Mouse (Mus musculus) NIH3T3 (cell line): ENCODE results near the gene Xylt2.
"Not testable (repeated sequence)": the region's sequence is repeated elsewhere in the genome, so short reads cannot be mapped to it uniquely, and the experiment has no call there.

ENCODE experiments used
- DNase-seq: peaks from one replicate; pipeline ENCODE4 v3.0.0-alpha.2; 2012; ENCODE audit warnings: low read depth

Gene Xylt2

DNA sequence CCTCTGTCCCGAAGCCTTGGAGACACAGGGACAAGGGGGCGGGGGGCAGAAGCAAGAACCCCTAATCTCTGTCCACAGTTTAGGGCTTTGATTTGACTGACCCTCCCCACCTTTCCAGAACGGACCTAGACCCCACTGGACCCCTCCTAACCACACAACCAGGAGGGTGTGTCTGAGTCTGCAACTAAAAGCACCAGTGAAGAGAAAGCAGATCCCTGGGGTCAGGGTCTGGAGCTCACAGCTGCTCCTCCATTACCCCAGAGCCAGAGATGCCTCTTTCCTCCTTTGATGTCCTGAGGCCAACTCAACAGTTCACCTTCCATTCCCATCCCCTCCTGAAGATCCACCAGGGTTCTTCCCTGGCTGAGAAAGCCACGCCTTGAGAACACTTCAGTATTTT is 1.0 kb downstream of the Xylt2 start:
- no peak for DNase-seq

DNA sequence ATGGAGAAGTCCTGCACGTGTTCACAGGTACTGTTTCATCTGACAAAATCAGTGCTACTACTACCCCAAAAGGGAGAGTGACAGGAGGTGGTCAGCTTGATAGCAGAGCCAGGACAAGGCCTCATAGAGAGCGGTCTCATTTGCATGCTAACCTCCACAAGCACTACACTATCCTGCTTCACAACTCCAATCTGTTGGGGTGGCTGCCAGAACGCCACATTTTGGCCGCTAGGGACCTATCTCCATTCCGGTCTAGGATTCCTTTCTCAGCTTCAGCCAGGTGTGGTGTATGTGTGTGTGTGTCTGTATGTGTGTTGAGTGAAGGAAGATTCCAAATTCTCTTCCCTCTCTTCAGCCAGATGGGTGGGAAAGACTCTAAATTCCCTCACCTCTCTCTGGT is 1.9 kb downstream of the Xylt2 start:
- no peak for DNase-seq

DNA sequence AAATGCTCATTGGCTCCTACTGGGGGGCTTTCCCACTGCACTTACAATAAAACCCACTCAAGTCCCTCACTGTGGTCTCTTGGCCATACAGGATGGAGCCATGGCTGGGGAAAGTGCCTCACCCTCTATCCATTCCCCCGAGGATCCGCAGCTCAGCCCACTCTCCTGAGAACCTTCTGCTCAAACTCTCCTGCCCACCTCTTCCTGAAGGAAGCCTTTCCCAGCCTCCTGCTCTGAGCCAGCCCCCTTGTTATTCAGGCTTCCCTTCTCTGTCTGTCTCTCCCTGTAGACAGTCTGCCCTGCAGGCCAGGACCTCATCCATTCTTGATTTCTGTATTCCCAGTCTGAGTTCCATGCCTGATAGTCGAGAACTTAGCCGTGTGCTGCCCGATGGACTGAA is 2.3 kb downstream of the Xylt2 start:
- DNase-seq = no peak

DNA sequence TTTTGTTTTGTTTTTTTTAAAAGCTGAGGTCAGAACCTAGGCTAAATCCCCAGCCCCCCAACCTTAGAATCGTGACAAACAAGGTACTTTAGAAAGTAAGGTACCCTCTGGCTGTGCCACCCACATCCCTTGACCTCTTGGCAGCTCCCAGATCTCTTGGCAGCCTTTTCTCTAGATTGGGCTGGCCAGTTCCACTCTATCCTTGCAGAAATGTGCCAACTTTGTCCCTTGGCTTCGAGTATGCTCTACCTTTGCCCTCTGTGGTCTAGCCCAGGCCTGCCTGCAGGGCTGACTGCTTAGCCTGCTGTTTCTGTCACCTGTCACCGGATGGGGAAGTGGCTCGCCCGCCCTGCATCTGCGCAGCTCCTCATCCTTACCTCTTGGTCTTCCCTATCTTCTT is 12.0 kb downstream of the Xylt2 start:
- no peak for DNase-seq

DNA sequence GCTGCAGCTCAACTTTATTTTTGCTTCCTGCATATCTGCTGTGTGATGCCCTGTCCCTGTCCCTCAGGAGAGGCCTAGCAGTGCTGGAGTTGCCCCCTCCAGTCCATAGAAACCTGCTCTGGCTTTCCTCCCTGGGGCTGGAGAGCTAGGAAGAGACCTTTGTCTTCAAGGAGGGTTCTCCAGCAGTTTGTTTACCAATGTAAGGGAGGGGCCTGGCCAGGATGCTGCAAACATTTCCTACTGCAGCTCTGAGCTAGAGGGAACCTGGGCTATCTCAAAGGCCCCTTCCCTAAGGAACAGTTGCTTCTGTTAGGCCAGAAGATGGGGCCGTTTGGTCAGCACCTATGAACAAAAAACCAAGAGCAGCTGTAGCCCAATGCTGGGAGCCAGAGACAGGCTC is 16.0 kb downstream of the Xylt2 start:
- no peak for DNase-seq

DNA sequence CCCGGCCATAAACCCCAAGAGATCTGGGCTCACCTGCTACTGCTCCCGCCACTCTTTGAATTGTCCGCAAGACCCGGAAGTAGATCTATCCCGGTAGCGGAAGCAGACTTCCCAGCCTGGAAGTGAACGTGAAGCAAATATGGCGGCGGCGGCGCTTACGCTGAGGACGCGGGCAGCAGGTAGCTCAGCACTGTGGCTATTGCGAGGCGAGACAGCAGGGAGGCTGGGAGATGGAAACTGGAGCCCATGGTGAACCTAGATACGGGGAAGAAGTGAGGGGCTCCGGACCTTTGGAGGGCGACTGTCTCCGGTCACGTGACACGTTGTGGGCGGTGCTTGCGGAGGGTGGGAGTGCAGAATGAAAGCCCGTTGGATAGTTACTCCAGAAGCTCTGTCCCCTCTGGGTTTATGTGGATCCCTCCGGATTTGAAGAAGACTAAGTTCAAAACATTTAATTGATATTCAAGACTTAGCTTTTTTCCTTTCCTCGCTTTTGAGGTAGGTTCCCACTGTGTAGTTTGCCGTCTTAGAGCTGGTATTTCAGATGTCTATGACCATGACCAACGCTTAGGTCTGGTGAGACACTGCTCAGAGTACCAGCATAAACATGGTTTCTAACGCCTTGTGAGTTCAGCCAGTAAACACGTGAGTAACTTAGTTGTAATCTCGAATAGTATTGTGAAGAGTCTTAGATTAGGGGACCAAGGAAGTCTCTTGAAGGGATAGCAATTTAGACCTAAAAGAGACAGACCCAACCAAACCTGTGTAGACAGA is 23.5 kb downstream of the Xylt2 start, which contains the start of the genes Mrpl27 and Eme1:
Gene Mrpl27, plus strand, starts transcription at position 105 of the 774 bp plus-strand sequence.
Gene Eme1, minus strand, starts transcription at position 302 of the 774 bp plus-strand sequence.
- peak; percentile 83 for DNase-seq

DNA sequence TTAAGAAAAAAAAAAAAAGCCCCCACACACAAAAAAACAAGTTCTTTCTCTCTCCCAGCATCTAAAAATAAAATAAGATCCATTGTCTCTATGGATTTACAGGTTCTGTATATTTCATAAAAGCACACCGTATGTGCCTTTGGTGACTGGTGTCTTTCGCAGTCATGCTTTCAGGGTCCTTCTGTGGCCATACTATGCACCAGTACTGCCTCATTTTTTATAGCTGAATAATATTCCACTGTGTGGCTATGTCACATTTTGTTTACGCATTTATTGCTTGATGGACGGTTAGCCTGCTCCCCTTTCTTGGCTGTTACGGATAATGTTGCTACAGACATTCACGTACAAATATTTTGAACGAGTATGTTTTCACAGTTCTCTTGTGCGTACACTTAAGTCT is 24.3 kb downstream of the Xylt2 start:
- DNase-seq = no peak

DNA sequence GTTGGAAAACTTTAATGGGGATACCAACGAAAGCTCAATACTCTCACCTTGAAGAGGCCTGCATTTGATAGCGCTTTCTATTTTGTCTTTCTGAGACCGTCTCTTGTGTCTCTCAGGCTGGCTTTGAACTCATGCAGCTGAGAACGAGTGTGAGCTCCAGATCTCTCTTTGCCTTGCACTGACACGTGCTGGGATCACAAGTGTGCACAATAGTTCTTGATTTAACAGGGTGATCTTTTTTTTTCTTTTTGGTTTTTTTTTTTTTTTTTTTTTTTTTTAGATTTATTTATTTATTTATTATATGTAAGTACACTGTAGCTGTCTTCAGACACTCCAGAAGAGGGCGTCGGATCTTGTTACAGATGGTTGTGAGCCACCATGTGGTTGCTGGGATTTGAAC is 26.1 kb downstream of the Xylt2 start:
- DNase-seq = not testable (repeated sequence)

DNA sequence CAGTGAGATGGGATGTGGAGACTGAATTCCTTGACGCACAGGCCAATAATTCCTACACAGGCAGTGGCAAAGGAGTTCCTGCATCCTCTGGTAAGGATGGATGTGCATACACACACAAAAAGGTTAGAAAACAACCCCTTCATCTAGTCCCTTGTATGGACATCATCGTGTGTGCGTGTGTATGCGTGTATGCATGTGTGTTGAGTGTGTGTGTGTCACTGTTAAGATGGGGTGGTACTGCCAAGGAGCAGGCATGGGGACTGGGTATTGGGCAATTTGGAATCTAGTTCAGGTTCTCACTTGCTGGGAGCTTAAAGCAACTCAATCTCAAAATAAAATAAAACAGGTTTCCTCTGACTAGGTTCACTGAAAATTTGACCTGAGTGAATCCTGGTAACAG is 30.9 kb downstream of the Xylt2 start:
- no peak for DNase-seq

DNA sequence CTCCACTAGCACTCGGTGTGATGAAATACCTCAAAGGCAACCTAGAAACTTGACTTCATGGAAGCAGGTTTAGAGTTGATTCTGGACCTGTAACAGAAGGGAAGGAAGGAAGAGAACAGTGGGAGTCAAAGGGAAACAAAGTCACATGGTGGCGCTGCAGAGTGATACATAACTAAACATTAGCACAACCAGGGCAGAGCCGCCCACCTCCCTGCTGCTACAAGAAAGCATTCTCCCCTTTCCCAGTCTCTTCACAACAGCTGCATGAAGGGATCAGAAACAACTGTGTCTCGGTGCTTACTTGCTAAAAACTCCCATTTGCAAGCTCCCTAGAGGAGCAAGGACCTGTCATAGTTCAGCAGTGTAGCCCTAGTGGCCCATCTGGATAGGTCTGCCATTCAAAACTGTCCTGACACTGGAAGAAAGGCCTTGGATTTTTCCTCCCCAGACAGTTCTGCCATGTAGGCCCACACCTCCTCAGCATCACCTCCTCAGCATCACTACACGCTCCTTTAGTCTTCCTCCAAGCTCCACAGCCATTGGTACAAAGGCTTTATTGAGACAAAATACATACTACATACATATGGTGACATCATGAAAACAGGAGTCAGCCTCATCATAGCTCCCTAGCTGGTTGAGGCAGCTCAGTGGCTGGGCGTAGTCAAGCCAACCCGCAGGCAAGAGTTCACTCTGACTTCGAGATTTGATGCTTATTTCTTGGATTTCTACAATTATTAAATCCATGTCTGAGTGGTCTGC is 32.7 kb downstream of the Xylt2 start:
- DNase-seq = no peak

DNA sequence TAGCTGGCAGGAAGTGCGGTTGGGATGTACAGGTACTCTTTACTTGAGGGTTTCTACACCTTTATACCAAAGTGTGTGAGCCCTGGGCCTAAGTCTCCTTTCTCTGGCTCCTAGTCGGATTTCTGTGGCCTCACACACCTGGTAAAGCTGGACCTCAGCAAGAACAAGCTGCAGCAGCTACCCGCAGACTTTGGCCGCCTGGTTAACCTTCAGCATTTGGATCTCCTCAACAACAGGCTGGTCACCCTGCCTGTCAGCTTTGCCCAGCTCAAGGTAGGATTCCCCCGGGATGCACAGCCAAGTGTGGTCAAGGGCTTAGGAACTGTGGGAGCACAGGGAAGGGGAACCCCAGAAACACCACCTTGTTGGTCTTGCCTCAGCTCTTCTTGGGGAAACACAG is 42.9 kb downstream of the Xylt2 start:
- no peak for DNase-seq

DNA sequence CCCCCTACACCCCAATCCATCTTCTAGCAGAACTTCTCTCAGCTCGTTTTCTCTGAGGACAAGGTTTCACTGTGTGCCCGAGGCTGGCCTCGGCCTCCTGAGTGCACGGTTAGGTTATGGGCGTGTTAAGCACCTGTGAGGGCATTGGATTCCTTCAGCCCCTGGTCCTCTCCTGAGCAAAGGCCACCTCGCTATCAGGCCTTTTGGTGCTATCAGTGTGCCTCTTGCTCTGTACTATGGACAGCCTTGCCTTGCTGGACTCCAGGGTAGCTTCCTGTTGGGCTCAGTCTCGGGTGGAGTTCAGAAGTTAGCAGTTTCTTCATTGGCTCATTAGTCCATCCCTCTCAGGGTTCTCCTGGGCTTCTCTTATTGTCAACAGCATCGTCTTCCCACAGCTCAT is 44.3 kb downstream of the Xylt2 start:
- DNase-seq = no peak

DNA sequence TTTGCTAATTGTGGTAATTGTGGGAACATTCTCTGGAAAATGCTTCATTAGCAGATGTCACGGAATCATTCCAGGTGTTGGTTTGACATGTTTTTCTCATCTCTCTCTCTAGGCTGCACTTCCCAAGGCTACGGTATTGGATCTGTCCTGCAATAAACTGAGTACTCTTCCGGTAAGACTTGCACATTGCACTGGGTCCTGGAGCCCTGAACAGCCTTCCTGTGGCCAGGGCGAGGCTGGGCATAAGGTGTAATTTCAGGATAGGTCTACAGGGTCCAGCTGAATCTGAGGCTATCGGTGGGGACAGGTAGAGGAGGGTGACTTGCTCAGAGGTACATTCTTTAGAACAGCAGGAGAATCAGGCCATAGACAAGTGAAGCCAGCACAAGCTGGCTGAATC is 45.3 kb downstream of the Xylt2 start:
- DNase-seq = no peak

DNA sequence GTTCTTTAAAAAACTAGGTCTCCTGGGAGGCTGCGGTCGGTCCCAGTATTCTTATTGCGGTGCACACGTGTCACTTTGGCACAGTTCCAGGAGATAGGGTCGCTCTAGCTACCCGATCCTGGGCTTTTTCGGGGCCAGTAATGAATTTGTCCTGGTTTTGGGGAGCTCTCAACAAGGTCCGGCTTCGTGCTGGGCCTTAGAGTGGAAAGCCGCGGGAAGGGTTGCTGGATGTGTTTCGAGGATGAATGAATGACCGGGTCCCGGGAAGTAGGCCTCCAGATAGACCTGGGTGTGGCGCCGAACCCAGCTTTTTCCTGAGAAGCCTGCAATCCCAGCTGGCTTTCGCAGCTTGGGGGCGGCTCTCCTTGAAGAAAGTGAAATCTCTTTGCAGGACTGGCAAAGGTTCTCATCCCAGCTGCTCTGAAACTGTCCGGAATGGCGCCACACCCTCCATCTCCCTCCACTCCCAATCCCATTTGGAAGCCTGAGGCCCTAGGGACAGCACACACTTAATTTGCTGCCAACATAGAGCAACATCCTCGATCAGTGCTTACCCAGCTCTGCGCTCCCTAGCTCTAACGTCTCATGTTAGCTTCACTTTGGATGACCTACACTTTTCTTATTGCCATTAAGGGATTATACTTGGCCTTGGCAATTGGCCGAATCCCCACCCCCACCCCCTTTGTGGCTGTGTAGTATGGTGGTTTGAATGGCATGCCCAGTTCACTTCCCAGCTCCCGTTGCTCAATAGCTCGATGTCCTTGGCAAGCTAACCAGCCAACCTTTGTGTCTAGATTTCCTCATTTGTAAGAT is 46.9 kb downstream of the Xylt2 start:
- peak; percentile 74 for DNase-seq

DNA sequence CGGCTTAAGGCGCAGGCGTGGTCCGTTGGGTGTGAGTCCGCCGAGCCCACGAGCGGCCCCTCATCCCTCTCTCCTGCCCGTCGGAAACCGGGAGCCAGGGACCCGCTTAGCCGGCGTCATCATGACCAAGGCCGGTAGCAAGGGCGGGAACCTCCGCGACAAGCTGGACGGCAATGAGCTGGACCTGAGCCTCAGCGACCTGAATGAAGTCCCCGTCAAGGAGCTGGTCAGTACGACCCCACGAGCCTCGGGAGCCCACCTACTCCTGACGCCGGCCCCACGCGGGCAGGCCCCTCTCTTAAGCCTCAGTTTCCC is 47.5 kb downstream of the Xylt2 start:
- no peak for DNase-seq

DNA sequence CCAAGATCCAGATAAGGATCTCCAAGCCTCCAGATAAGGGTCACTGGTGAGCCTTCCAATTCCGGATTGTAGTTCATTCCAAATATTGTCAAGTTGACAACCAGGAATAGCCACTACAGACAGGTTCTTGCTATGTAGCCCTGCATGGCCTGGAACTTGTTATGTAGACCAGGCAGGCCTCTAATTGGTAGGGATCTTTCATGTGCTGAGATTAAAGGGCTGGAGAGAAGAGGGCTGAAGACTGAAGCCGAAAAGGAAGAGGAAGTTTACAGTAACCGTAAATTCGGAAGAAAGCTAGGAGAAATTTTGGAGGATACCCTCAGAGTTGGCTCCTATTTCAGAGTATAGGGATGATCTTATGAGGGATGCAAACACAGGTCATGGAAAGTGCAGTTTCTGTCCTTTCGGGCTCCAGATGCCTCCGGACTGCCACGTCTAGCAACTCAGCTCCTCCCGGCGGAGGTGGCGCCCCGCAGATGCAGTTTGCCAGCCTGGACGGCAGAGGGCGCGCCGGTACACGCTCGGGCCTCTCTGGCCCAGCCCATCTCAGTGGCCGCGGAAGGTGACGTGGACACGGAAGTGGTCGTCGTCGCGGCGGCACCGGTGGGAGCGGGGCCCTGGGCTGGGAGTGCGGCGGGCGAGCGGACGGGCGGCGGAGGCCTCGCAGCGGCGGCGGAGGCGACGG is 48.0 kb downstream of the Xylt2 start, which contains the start of gene Lrrc59:
Gene Lrrc59, plus strand, starts transcription at position 569 of the 685 bp plus-strand sequence.
- peak; percentile 97 for DNase-seq

DNA sequence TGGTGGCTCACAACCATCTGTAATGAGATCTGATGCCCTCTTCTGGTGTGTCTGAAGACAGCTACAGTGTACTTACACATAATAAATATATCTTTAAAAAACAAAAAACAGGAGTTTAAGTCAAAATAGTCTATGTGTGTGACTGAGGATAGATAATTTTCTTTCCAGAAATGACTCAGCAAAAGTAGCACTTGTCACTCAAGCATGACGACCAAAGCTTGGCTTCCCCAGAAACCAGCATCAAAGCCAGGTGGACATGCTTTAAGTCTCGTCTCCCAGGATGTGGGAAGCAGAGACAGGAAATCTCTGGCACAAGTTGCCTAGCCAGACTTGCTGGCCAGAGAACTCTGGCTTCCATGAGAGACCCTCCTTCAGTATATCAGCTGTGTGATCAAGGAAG is 55.2 kb downstream of the Xylt2 start:
- DNase-seq = no peak

DNA sequence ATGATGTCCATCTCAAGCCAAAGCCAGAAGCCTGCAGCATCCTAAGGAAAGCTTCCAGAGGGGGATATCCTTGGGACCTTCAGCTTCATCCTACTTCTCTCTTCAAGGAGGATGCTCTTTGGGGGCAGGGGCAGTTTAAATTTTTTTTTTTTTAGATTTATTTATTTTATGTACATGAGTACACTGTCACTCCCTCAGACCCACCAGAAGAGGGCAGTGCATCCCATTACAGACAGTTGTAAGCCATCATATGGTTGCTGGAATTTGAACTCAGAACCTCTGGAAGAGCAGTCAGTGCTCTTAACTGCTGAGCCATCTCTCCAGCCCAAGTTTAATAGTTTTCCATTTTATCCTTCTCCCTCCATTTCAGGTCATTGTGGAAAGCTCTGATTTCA is 55.9 kb downstream of the Xylt2 start:
- peak; percentile 43 for DNase-seq

DNA sequence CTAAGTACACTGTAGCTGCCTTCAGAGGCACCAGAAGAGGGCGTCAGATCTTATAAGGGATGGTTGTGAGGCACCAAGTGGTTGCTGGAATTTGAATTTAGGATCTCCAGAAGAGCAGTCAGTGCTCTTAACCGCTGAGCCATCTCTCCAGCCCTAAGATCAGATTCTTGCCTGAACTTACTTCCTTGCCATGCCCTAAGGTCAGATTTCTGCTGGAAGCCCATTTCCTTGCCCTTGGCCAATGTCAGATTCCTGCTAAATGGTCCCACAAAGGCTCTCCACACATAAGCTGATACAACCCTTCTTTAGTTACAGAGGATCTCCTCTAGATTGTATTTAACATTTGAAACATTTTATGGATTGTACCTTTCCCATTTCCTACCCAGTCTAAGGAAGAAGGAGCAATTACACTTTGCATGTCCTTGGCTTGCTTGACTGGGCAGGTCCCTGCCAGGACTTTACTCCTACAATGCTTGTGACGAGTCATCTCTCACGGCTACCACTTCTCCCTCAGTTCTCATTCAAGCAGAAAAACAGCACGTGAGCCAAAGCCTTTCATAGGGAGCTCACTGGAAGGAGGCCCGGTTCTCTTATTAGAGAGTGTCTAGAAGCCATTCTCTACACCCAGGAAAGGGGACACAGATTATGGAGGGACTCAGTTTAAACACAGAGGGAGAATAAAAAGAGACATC is 56.4 kb downstream of the Xylt2 start:
- DNase-seq = peak; percentile 56

DNA sequence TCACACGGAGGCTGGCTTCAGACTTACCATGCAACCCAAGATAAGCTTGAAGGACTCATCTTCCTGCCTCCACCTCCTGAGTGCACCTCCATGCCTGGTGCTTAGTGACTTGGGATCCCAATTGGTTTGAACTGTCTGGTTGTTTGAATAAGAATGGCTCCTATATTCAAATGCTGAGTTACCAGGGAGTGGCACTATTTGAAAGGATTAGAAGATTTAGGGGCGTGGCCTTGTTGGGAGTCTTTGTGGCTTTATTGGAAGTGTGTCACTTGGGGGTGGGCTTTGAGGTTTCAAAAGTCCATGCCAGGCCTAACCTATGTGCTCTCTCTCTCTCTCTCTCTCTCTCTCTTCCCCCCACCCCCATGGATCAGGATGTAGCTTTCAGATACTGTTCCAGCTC is 59.7 kb downstream of the Xylt2 start:
- no peak for DNase-seq

DNA sequence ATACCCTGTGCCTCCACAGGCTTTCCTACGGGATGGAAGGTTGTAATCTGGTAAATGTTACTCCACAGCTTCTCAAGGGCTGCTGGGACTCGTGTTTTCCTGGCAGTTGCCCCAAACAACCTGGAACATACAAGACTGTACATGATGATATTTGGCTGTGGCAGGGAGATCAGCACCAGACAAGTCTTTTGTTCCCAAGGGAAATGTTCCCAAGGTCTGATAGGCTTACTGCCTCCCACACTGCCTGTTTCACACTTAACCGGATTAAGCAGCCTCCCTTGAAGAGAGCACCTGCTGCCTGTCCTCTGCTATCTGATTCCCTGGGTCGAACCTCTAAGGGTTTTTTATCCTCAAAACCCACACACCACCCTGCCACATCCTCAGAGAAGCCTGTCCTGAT is 61.8 kb downstream of the Xylt2 start:
- DNase-seq = peak; percentile 29

DNA sequence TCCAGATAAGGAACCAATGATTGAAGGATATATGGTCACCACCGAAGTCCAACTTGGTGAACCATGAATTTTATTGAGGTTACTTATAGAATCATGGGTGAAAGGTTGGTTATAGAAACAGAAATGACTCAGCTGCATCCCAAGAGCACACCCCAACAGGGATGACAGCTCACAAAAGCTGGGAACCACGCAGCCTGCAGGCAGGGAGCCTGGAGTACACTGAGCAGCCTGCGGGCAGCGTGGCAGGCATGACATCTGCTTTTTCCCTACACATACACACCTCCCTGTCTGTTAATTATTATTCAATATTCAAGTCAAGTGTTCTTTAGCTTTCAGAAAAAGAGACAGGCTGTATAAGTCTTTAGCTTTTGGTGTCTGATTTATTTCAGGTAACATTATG is 62.7 kb downstream of the Xylt2 start:
- no peak for DNase-seq
